Mouse (Mus musculus) intestine, postnatal 0 days (tissue): ENCODE results near the gene Fam92b. TPM values are rescaled to one million over a fixed set of nuclear protein-coding genes. Genes with fewer than 3 reads are reported as not detected.

ENCODE experiments used
- ATAC-seq: fragments of 200-750 bp; cut with Nextera tagmentation; 2 replicates; pipeline ENCODE4 v1.8.0; 2017; ENCODE audit warnings: mild to moderate bottlenecking, moderate TSS enrichment, moderate library complexity
- H3K27ac ChIP-seq: fragments of 300-500 bp; sonication (generic); 2 replicates; pipeline ENCODE4 v1.5.1; 2014; ENCODE audit warnings: mild to moderate bottlenecking, low read depth, low read length, moderate library complexity
- H3K27me3 ChIP-seq: fragments of 300-500 bp; sonication (generic); replicated peaks from 2 replicates; pipeline ENCODE4 v1.6.1; 2014; ENCODE audit warnings: low read length, mixed read lengths; ENCODE audit not compliant: control insufficient read depth, insufficient read depth
- H3K36me3 ChIP-seq: fragments of 300-500 bp; sonication (generic); 2 replicates; pipeline ENCODE4 v1.6.1; 2014; ENCODE audit warnings: mild to moderate bottlenecking, moderate library complexity; ENCODE audit not compliant: control insufficient read depth, insufficient read depth
- H3K4me1 ChIP-seq: fragments of 300-500 bp; sonication (generic); replicated peaks from 2 replicates; pipeline ENCODE4 v1.6.1; 2014; ENCODE audit warnings: antibody characterized with exemption, low read length, mixed read lengths; ENCODE audit not compliant: control insufficient read depth, insufficient read depth
- H3K4me2 ChIP-seq: fragments of 300-500 bp; sonication (generic); replicated peaks from 2 replicates; pipeline ENCODE4 v1.6.1; 2014; ENCODE audit warnings: low read depth, mild to moderate bottlenecking, moderate library complexity
- H3K4me3 ChIP-seq: fragments of 300-500 bp; sonication (generic); 2 replicates; pipeline ENCODE4 v1.5.1; 2014; ENCODE audit warnings: low read depth, low read length
- H3K9ac ChIP-seq: fragments of 300-500 bp; sonication (generic); 2 replicates; pipeline ENCODE4 v1.6.1; 2014; ENCODE audit warnings: mild to moderate bottlenecking, low read depth, low read length
- H3K9me3 ChIP-seq: fragments of 300-500 bp; sonication (generic); 2 replicates; pipeline ENCODE4 v1.6.1; 2016; ENCODE audit warnings: mixed run types; ENCODE audit not compliant: control insufficient read depth
- CTCF ChIP-seq: sonication (generic); IDR thresholded peaks from 2 replicates; pipeline ENCODE4 v1.5.1; 2016; ENCODE audit warnings: low read depth, mild to moderate bottlenecking, control low read depth, antibody characterized with exemption, moderate library complexity
- WGBS: fragments of 180-500 bp; shearing (Covaris S2); extraction: QIAGEN DNeasy Blood & Tissue Kit; methylation state at CpG from one replicate; pipeline ENCODE4 v1.1.7; 2014; 5-methylcytosine and 5-hydroxymethylcytosine counted together
- polyA plus RNA-seq: library from polyadenylated mRNA; unstranded; fragments of >200 nt; fragmentation: Nextera tagmentation; extraction: Ambion mirVana; gene quantifications from 2 replicates; pipeline ENCODE4 v1.2.1, GENCODE M21; 2015

Fam92b gene
- polyA plus RNA-seq, 1 experiment from 2014 or later, result not detected

GRCm38 (mm10) chr8:120191633-120192032, 14.4 kb upstream of the Fam92b start:
- Histone ChIP-seq H3K36me3 (no peaks in the 10 kb centered on the region), H3K9ac (no peak overlapping the region), H3K27me3 (no peaks in the 10 kb centered on the region), H3K4me2 (no peak overlapping the region), H3K27ac (no peak overlapping the region; the same call in 1 of the 2 replicates), H3K4me1 (no peaks in the 10 kb centered on the region), H3K9me3 (no peaks in the 10 kb centered on the region), H3K4me3 (no peak overlapping the region)
- TF ChIP-seq CTCF, result no peak
- ATAC-seq, result no peak
- WGBS, result 70% methylated on average over 5 of the region's 5 CpGs

DNA sequence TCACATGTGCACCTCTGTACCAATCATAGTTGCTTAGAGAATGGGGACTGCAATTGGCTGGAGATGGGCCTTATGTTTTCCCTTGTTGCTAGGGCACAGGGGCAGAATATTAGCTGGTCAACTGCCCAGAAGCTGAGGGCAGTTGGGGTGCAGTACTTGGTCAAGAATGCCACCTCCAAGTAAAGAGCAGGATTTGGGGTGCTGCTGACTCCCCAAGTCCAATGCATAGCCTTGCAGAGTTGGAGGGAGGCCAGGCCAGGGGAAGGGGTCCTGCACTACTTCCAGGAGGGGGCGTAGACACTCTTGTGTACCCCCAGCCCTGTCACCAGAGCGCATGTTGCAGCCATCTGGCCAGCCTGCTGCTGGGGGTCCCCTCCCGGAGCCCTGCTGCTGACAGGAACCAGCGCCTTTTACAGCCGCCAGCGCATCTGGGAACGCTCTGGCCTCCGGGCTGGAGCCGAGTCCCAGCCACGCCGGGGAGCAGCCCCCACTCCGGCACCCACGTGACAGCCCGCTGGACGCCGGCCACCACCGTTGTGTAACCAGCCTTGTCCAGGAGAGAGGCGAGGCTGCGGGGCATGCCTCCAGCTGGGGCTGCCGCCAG, 13.6 kb upstream of the Fam92b start:
- Histone ChIP-seq H3K4me1 (no peaks in the 10 kb centered on the region), H3K27me3 (no peaks in the 10 kb centered on the region), H3K9me3 (no peaks in the 10 kb centered on the region), H3K9ac (no peak overlapping the region; the same call in 1 of the 2 replicates), H3K27ac (peak overlapping the region; percentile 35; the same call in 1 of the 2 replicates), H3K4me2 (peak overlapping the region; percentile 51), H3K4me3 (no peak overlapping the region), H3K36me3 (no peaks in the 10 kb centered on the region)
- WGBS, result 29% methylated on average over 20 of the region's 20 CpGs
- peak; percentile 76 for ATAC-seq
- TF ChIP-seq CTCF, result peak; percentile 24; the same call in 1 of the 2 replicates

- 83% methylated on average over 17 of the region's 17 CpGs for WGBS
- Histone ChIP-seq H3K9me3 (no peaks in the 10 kb centered on the region), H3K27ac (no peak overlapping the region), H3K4me2 (no peak overlapping the region), H3K36me3 (no peaks in the 10 kb centered on the region), H3K27me3 (no peaks in the 10 kb centered on the region), H3K9ac (no peak overlapping the region), H3K4me3 (no peak overlapping the region), H3K4me1 (no peaks in the 10 kb centered on the region; the same call in 1 of the 2 replicates)
- ATAC-seq, result 0 out of 2 replicates have a peak, but pooled peaks have one; percentile 11
- TF ChIP-seq CTCF, result no peak
Observed at GRCm38 (mm10) chr8:120190107-120190809, 13.0 kb upstream of the Fam92b start.

DNA sequence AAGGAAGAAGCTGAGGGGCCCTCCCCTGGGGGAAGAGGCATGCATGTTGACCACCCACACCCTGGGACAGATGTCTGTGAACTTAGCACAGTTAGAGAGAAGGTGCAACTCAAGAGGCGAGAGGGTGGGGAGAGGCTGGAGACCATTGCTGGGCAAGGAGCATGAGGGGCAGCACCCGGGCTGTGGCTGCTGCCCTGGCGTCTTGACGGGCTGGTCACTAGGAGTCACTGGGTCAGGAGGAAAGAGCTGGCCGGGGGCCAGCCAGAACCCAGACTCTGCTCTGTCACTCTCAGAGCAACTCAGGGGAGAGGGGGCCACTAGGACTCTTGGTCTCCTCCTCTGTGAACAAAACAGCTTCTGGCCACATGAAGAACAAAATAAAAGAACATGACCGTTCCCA, 12.2 kb upstream of the Fam92b start:
- H3K27ac ChIP-seq, result no peak overlapping the region
- H3K4me2 ChIP-seq, result no peak overlapping the region
- WGBS, result 69% methylated on average over 6 of the region's 6 CpGs
- TF ChIP-seq CTCF, result no peak
- H3K9me3 ChIP-seq, result no peaks in the 10 kb centered on the region
- H3K36me3 ChIP-seq, result no peaks in the 10 kb centered on the region
- no peak for ATAC-seq
- H3K4me1 ChIP-seq, result no peaks in the 10 kb centered on the region; the same call in 1 of the 2 replicates
- H3K4me3 ChIP-seq, result no peak overlapping the region
- H3K9ac ChIP-seq, result no peak overlapping the region
- no peaks in the 10 kb centered on the region for H3K27me3 ChIP-seq

DNA sequence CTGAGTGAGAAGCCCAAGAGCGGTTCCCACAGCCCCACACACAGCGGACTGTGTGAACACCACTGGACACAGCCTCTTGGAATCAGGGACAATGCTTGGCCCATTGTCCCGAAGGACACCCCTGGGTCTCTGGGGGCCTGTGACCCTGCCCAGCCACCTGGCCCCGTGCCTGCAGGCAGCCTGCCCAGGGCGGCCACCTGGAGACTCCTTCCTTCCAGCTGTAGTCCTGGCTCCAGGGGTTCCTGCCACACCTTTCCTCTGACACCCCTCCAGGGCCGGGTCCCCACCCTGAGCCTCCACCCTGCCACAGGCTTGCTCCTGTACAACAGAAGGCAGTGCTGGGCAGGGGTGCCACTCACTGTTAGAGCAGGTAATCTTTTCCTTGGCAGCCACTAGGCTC, 11.2 kb upstream of the Fam92b start:
- Histone ChIP-seq H3K27me3 (no peaks in the 10 kb centered on the region), H3K4me3 (no peak overlapping the region), H3K4me1 (no peaks in the 10 kb centered on the region; the same call in 1 of the 2 replicates), H3K27ac (no peak overlapping the region), H3K9ac (no peak overlapping the region), H3K9me3 (no peaks in the 10 kb centered on the region), H3K36me3 (no peaks in the 10 kb centered on the region), H3K4me2 (no peak overlapping the region)
- 77% methylated on average over 6 of the region's 6 CpGs for WGBS
- TF ChIP-seq CTCF, result no peak
- ATAC-seq, result no peak

DNA sequence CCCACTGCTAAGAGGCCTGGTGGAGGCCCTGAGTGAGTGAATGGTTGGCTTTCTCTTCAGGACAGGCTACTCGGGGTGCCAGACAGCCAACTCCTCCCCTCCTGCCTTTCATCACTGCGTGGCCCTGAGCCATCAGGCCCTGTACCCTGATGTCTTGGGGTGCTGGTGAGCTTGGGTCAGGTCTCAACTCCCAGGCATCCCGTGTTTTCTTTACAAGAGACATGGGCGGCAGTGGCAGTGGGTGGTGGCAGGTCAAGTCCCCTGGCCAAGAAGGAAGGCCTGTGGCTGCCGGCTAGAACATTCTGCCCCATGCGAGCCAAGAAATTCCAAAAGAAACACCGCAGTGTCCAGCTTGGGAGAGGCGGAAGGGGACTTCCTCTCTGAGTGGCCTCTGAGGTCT, 9.2 kb upstream of the Fam92b start:
- H3K27ac ChIP-seq, result no peak overlapping the region
- no peak overlapping the region for H3K4me2 ChIP-seq
- no peaks in the 10 kb centered on the region for H3K36me3 ChIP-seq
- H3K9me3 ChIP-seq, result no peaks in the 10 kb centered on the region
- TF ChIP-seq CTCF, result no peak
- WGBS, result 59% methylated on average over 8 of the region's 8 CpGs
- H3K9ac ChIP-seq, result no peak overlapping the region
- no peaks in the 10 kb centered on the region; the same call in 1 of the 2 replicates for H3K4me1 ChIP-seq
- H3K27me3 ChIP-seq, result no peaks in the 10 kb centered on the region
- ATAC-seq, result no peak
- no peak overlapping the region for H3K4me3 ChIP-seq
